Mouse (Mus musculus) ES-E14 (cell line): ENCODE results near the gene Tex33.

ENCODE experiments used
- MAFK ChIP-seq: IDR thresholded peaks from 2 replicates; pipeline ENCODE4 v1.6.1; 2014; ENCODE audit warnings: mild to moderate bottlenecking, low read depth, low read length, inconsistent platforms; ENCODE audit not compliant: insufficient read depth
- ZC3H11A ChIP-seq: IDR thresholded peaks from 2 replicates; pipeline ENCODE4 v1.6.1; 2012; ENCODE audit warnings: low read depth, mild to moderate bottlenecking, inconsistent platforms, low read length, borderline replicate concordance
- ZNF384 ChIP-seq: IDR thresholded peaks from 2 replicates; pipeline ENCODE4 v1.6.1; 2012; ENCODE audit warnings: low read depth, low read length, inconsistent platforms

GRCm38 (mm10) chr15:78382115-78382514 is 13.6 kb downstream of the Tex33 start:
- TF ChIP-seq ZC3H11A, result no peak
- TF ChIP-seq MAFK, result peak; percentile 63
- TF ChIP-seq ZNF384, result no peak
